Mouse (Mus musculus): ENCODE results near the gene Rdh16f1. TPM values are rescaled to one million over a fixed set of nuclear protein-coding genes. Genes with fewer than 3 reads are reported as not detected.

The Rdh16f1 gene
- polyA plus RNA-seq, 1 experiment from 2014 or later = 0.09 TPM

Other genes with a start within 250 kb of the Rdh16f1 start
- 7.0 and 7.6 TPM in 2 replicates for gene Ndufa4l2, start 244.8 kb upstream of the Rdh16f1 start, polyA plus RNA-seq (2016; fragmentation: Nextera tagmentation; extraction: Ambion mirVana)
- gene Shmt2, start 237.3 kb upstream of the Rdh16f1 start, polyA plus RNA-seq (2016; fragmentation: Nextera tagmentation; extraction: Ambion mirVana) = 75.1 and 77.8 TPM in 2 replicates
- 55.9 and 58.2 TPM in 2 replicates for gene Nxph4, start 225.2 kb upstream of the Rdh16f1 start, polyA plus RNA-seq (2016; fragmentation: Nextera tagmentation; extraction: Ambion mirVana)
- gene Lrp1, start 138.6 kb upstream of the Rdh16f1 start, polyA plus RNA-seq (2016; fragmentation: Nextera tagmentation; extraction: Ambion mirVana) = 94.0 and 98.1 TPM in 2 replicates
- 6.1 and 9.0 TPM in 2 replicates for gene Stat6, start 116.8 kb upstream of the Rdh16f1 start, polyA plus RNA-seq (2016; fragmentation: Nextera tagmentation; extraction: Ambion mirVana)
- 10.0 and 10.3 TPM in 2 replicates for gene Nemp1, start 92.9 kb upstream of the Rdh16f1 start, polyA plus RNA-seq (2016; fragmentation: Nextera tagmentation; extraction: Ambion mirVana)
- 3.7 and 4.5 TPM in 2 replicates for gene Nab2, start 91.2 kb upstream of the Rdh16f1 start, polyA plus RNA-seq (2016; fragmentation: Nextera tagmentation; extraction: Ambion mirVana)
- gene Myo1a, start 54.6 kb upstream of the Rdh16f1 start, polyA plus RNA-seq (2016; fragmentation: Nextera tagmentation; extraction: Ambion mirVana) = 0.47 and 0.71 TPM in 2 replicates
- not detected in 2 replicates for gene Tac2, start 35.3 kb upstream of the Rdh16f1 start, polyA plus RNA-seq (2016; fragmentation: Nextera tagmentation; extraction: Ambion mirVana)
- gene Zbtb39, start 20.2 kb upstream of the Rdh16f1 start, polyA plus RNA-seq (2016; fragmentation: Nextera tagmentation; extraction: Ambion mirVana) = 6.1 and 6.2 TPM in 2 replicates
- 0.41 and 0.46 TPM in 2 replicates for gene Gpr182, start 8.1 kb upstream of the Rdh16f1 start, polyA plus RNA-seq (2016; fragmentation: Nextera tagmentation; extraction: Ambion mirVana)
- 0.06 TPM in 1 of 2 replicates, not detected in the other for gene Rdh1, start 66 bp upstream of the Rdh16f1 start, polyA plus RNA-seq (2016; fragmentation: Nextera tagmentation; extraction: Ambion mirVana)
- 0.16 TPM in 1 of 2 replicates, not detected in the other for gene Rdh9, start 16.6 kb downstream of the Rdh16f1 start, polyA plus RNA-seq (2016; fragmentation: Nextera tagmentation; extraction: Ambion mirVana)
- not detected in 2 replicates for gene Rdh16, start 41.4 kb downstream of the Rdh16f1 start, polyA plus RNA-seq (2016; fragmentation: Nextera tagmentation; extraction: Ambion mirVana)
- not detected in 2 replicates for gene Rdh19, start 90.1 kb downstream of the Rdh16f1 start, polyA plus RNA-seq (2016; fragmentation: Nextera tagmentation; extraction: Ambion mirVana)
- not detected in 2 replicates for gene Rdh16f2, start 106.7 kb downstream of the Rdh16f1 start, polyA plus RNA-seq (2016; fragmentation: Nextera tagmentation; extraction: Ambion mirVana)
- gene Rdh7, start 129.0 kb downstream of the Rdh16f1 start, polyA plus RNA-seq (2016; fragmentation: Nextera tagmentation; extraction: Ambion mirVana) = not detected in 2 replicates
- gene Sdr9c7, start 138.7 kb downstream of the Rdh16f1 start, polyA plus RNA-seq (2016; fragmentation: Nextera tagmentation; extraction: Ambion mirVana) = not detected in 2 replicates
- not detected in 2 replicates for gene Hsd17b6, start 247.8 kb downstream of the Rdh16f1 start, polyA plus RNA-seq (2016; fragmentation: Nextera tagmentation; extraction: Ambion mirVana)

Data from midbrain, embryonic 12.5 days (tissue).